Mouse (Mus musculus) left cerebral cortex, postnatal 36 days (tissue): Measurements from ENCODE around the gene Ccpg1. TPM values are rescaled to one million over a fixed set of nuclear protein-coding genes. Genes with fewer than 3 reads are reported as not detected.
A peak's percentile ranks its signal among the peaks of the same experiment; 100 is the strongest.

Source experiments
- DNase-seq, 2 experiments: peaks; one replicate each; pipeline ENCODE4 v3.0.0; 2021 to 2022; ENCODE audit warnings: low spot score in 2 of 2, mixed read lengths in 1 of 2
- intact Hi-C: fragments of 180-260 bp; cut with DNase I; formaldehyde crosslinking; loops from one replicate; pipeline ENCODE4 v1.15.1; 2025
- microRNA-seq: library from miRNA; unstranded; fragments of <30 nt; microRNA quantifications from one replicate; pipeline ENCODE4 v1.2.0, GENCODE M21; 2022
- total RNA-seq, 2 experiments: library from RNA; stranded (reverse); gene quantifications; 2 replicates each; pipeline ENCODE4 v1.2.3; 2021

Ccpg1 gene
- total RNA-seq, 2 experiments from 2014 or later: 97.2 to 125 TPM

GRCm38 (mm10) chr9:73039222-73039945, 54.2 kb downstream of the Ccpg1 start:
- DNase-seq: peak; percentile 94 to 95
- intact Hi-C loops: loop anchor here (5.0 kb wide), 1 partner anchor 52 kb away; the partner anchor contains the start of genes Ccpg1 and Ccpg1os

GRCm38 (mm10) chr9:73040080-73040479, 54.9 kb downstream of the Ccpg1 start, which contains the start of gene Pigb:
Pigb (minus strand) TSS chr9:73040378.
- DNase-seq: no peak
- intact Hi-C loops: loop anchor here (5.0 kb wide), 1 partner anchor 72 kb away; the partner anchor contains the start of gene Rsl24d1

GRCm38 (mm10) chr9:73044146-73045079, 59.2 kb downstream of the Ccpg1 start, which contains the start of gene Rab27a:
Rab27a (plus strand) TSS chr9:73044854.
- intact Hi-C loops: loop anchor here (1.0 to 5.0 kb wide), 2 partner anchors 47 to 68 kb away; partner anchors contain the start of gene Rsl24d1
- DNase-seq: peak; percentile 65 to 76

- intact Hi-C loops: no loop called here
- DNase-seq: no peak
Observed at GRCm38 (mm10) chr9:73045204-73045603, 60.0 kb downstream of the Ccpg1 start.

- DNase-seq: no peak
- intact Hi-C loops: no loop called here
Observed at GRCm38 (mm10) chr9:73045711-73046110, 60.5 kb downstream of the Ccpg1 start.

- intact Hi-C loops: no loop called here
- DNase-seq: no peak
Observed at GRCm38 (mm10) chr9:73047906-73048305, 62.7 kb downstream of the Ccpg1 start.

- DNase-seq: no peak
- intact Hi-C loops: no loop called here
Observed at GRCm38 (mm10) chr9:73048927-73049326, 63.7 kb downstream of the Ccpg1 start.

- intact Hi-C loops: no loop called here
Observed at GRCm38 (mm10) chr9:73049833-73050232, 64.6 kb downstream of the Ccpg1 start.

GRCm38 (mm10) chr9:73050606-73051005, 65.4 kb downstream of the Ccpg1 start:
- intact Hi-C loops: no loop called here

More at GRCm38 (mm10) chr9:73049833-73050232, 64.6 kb downstream of the Ccpg1 start:
- DNase-seq: no peak

GRCm38 (mm10) chr9:73055441-73055911, 70.2 kb downstream of the Ccpg1 start:
- DNase-seq: no peak
- intact Hi-C loops: no loop called here

More at GRCm38 (mm10) chr9:73050606-73051005, 65.4 kb downstream of the Ccpg1 start:
- no peak for DNase-seq

GRCm38 (mm10) chr9:73059224-73059623, 74.0 kb downstream of the Ccpg1 start:
- intact Hi-C loops: no loop called here
- no peak for DNase-seq

- no peak for DNase-seq
- intact Hi-C loops: no loop called here
Observed at GRCm38 (mm10) chr9:73063621-73064290, 78.5 kb downstream of the Ccpg1 start.

Small RNA genes lying within 50 kb of the gene (microRNA-seq; reads per million reads assigned to microRNA genes)
- not detected for gene Gm27353

Other genes with a start within 250 kb of the Ccpg1 start
- gene Prtg, start 178.6 kb upstream of the Ccpg1 start, total RNA-seq: 1 to 10 TPM in 1 of 2 experiments, under 1 TPM in 1; 0.96 to 1.4 TPM
- gene Pygo1, start 59.8 kb upstream of the Ccpg1 start, total RNA-seq: 10 to 100 TPM; 14.3 to 17.2 TPM
- gene Dyx1c1, start 26.6 kb upstream of the Ccpg1 start, total RNA-seq: 1 to 10 TPM; 1.6 to 2.6 TPM
- gene Gm44503, start 26.6 kb upstream of the Ccpg1 start, total RNA-seq: not detected
- gene Ccpg1os, start within 50 bp of the Ccpg1 start, total RNA-seq: 10 to 100 TPM in 1 of 2 experiments, 1 to 10 TPM in 1; 9.6 to 10.1 TPM
- 10 to 100 TPM; 14.3 to 15.7 TPM for gene Pigb, start 54.9 kb downstream of the Ccpg1 start, total RNA-seq
- 1 to 10 TPM; 4.8 to 9.8 TPM for gene Rab27a, start 59.4 kb downstream of the Ccpg1 start, total RNA-seq
- 1 to 10 TPM in 1 of 2 experiments, under 1 TPM in 1; 0.96 to 3.2 TPM for gene Khdc3, start 116.4 kb downstream of the Ccpg1 start, total RNA-seq
- not detected for gene Gm20509, start 117.0 kb downstream of the Ccpg1 start, total RNA-seq
- 10 to 100 TPM; 56.2 to 56.8 TPM for gene Rsl24d1, start 128.0 kb downstream of the Ccpg1 start, total RNA-seq